Mouse (Mus musculus) adrenal gland, postnatal 0 days (tissue): Measurements from ENCODE around the gene Mvb12b. TPM values are rescaled to one million over a fixed set of nuclear protein-coding genes. Genes with fewer than 3 reads are reported as not detected.

Experiments
- polyA plus RNA-seq: library from polyadenylated mRNA; unstranded; fragments of >200 nt; fragmentation: Nextera tagmentation; extraction: Ambion mirVana; gene quantifications from 2 replicates; pipeline ENCODE4 v1.2.1, GENCODE M21; 2015

Gene Mvb12b
- 22.7 and 29.4 TPM in 2 replicates for polyA plus RNA-seq

GRCm38 (mm10) chr2:33887328-33888099 lies at the start of gene Mvb12b:
Mvb12b (minus strand) TSS chr2:33887946.

Other genes starting within 250 kb of the Mvb12b start
- gene Lmx1b, start 247.4 kb downstream of the Mvb12b start, polyA plus RNA-seq = 0.08 TPM in 1 of 2 replicates, not detected in the other